Mouse (Mus musculus): ENCODE results near the gene Eif4e3. TPM values are rescaled to one million over a fixed set of nuclear protein-coding genes. Genes with fewer than 3 reads are reported as not detected.

The Eif4e3 gene
- total RNA-seq, 4 experiments from 2014 or later, result 15.9 to 28.1 (median 23.3) TPM

Other genes starting within 250 kb of the Eif4e3 start
- gene Foxp1, start 144.1 kb downstream of the Eif4e3 start, total RNA-seq (2022), result 10 to 100 TPM; 37.1 to 93.2 (median 58.8) TPM
- gene Gm20696, start within 50 bp of the Eif4e3 start, total RNA-seq (2022), result 1 to 10 TPM; 3.3 to 9.8 (median 5.5) TPM
- 1 to 10 TPM; 2.8 to 4.9 (median 3.8) TPM for gene Gpr27, start 25.9 kb upstream of the Eif4e3 start, total RNA-seq (2022)
- not detected for gene Prok2, start 59.6 kb upstream of the Eif4e3 start, total RNA-seq (2022)